Mouse (Mus musculus) inflammation-experienced regulatory T-cells, adult 6 months (primary cell): Measurements from ENCODE around the gene Phldb2. TPM values are rescaled to one million over a fixed set of nuclear protein-coding genes. Genes with fewer than 3 reads are reported as not detected.
A peak's percentile ranks its signal among the peaks of the same experiment; 100 is the strongest.

Experiments
- ATAC-seq: one replicate; pipeline ENCODE4 v1.8.0; 2017
- polyA plus RNA-seq, 3 experiments: library from polyadenylated mRNA; unstranded; fragments of 100-300 nt; shearing (Covaris generic); gene quantifications; one replicate each; pipeline ENCODE4 v1.2.1; 2017

The Phldb2 gene
- polyA plus RNA-seq, 3 experiments from 2014 or later, result 0.15 TPM; not detected in 2

GRCm38 (mm10) chr16:45724061-45724741, 229.2 kb downstream of the Phldb2 start, which contains the start of gene Tagln3:
Gene Tagln3 (minus strand): TSS chr16:45724608.
- ATAC-seq, result peak; percentile 65

GRCm38 (mm10) chr16:45723172-45723901, 230.1 kb downstream of the Phldb2 start:
- no peak for ATAC-seq

GRCm38 (mm10) chr16:45722460-45722951, 230.9 kb downstream of the Phldb2 start:
- ATAC-seq, result no peak

- no peak for ATAC-seq
Observed at GRCm38 (mm10) chr16:45720022-45720630, 233.3 kb downstream of the Phldb2 start.

GRCm38 (mm10) chr16:45718296-45718695, 235.1 kb downstream of the Phldb2 start:
- ATAC-seq, result no peak

- ATAC-seq, result no peak
Observed at GRCm38 (mm10) chr16:45714489-45715150, 238.8 kb downstream of the Phldb2 start.

- no peak for ATAC-seq
Observed at GRCm38 (mm10) chr16:45713878-45714277, 239.5 kb downstream of the Phldb2 start.

GRCm38 (mm10) chr16:45713261-45713660, 240.1 kb downstream of the Phldb2 start:
- ATAC-seq, result no peak

GRCm38 (mm10) chr16:45711263-45711662, 242.1 kb downstream of the Phldb2 start:
- no peak for ATAC-seq

GRCm38 (mm10) chr16:45699301-45699700, 254.1 kb downstream of the Phldb2 start:
- no peak for ATAC-seq

- no peak for ATAC-seq
Observed at GRCm38 (mm10) chr16:45697996-45698395, 255.4 kb downstream of the Phldb2 start.

Other genes with a start within 250 kb of the Phldb2 start
- 1 to 10 TPM in 1 of 3 experiments, under 1 TPM in 1, not detected in 1; 0.55 to 1.1 TPM for gene Tagln3, start 229.0 kb downstream of the Phldb2 start, polyA plus RNA-seq
- 10 to 100 TPM; 22.7 to 25.9 (median 24.1) TPM for gene Abhd10, start 210.6 kb downstream of the Phldb2 start, polyA plus RNA-seq
- 1 to 10 TPM; 2.6 to 6.1 (median 5.4) TPM for gene Plcxd2, start 56.6 kb upstream of the Phldb2 start, polyA plus RNA-seq
- 100 to 1,000 TPM; 155 to 199 (median 182) TPM for gene Cd96, start 166.7 kb upstream of the Phldb2 start, polyA plus RNA-seq
- 10 to 100 TPM in 2 of 3 experiments, 1 to 10 TPM in 1; 4.2 to 30.6 (median 13.3) TPM for gene Gm4737, start 201.5 kb upstream of the Phldb2 start, polyA plus RNA-seq